8 mouse cellular contexts compared by ENCODE assay signal in the genomic region with DNA sequence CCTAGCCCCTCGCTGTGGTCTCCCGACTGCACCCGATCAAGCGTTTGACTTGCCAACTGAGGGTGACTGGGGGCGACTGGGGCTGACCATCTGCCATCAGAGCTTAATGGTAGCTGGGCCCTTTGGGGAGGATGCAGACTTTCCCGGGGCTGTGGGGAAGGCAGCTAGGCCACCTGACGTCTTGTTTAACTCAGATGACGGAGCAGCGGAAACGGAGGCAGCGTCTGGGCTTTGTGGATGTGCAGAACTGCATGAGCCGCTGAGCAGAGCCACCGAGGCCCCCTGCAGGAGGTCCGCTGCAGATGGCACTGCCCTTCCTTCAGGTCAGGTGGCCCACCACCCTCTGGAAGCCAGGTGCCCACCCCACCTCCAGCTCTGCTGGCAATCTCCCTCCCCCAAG. TPM values are rescaled to one million over a fixed set of nuclear protein-coding genes. Genes with fewer than 3 reads are reported as not detected.
DNase-seq lines count a peak whose midpoint lies in the region; ATAC-seq lines count a peak whose summit lies in the region.

No protein-coding gene starts in this region.

- H3K9ac ChIP-seq in hindbrain, embryonic 11.5 days (ENCODE audit: low read depth, low read length) = no peak overlapping the region
- peak overlapping the region; percentile 40; the same call in 1 of the 2 replicates for H3K9ac ChIP-seq in embryonic facial prominence, embryonic 13.5 days
- H3K9ac ChIP-seq in limb, embryonic 12.5 days (replicated peaks) = no peak overlapping the region

- H3K27me3 ChIP-seq in hindbrain, embryonic 10.5 days (ENCODE audit: insufficient read depth, poor library complexity, severe bottlenecking) = peaks cover 7% of the 10 kb centered on the region; the same call in 1 of the 2 replicates
- H3K27me3 ChIP-seq in hindbrain, embryonic 11.5 days (ENCODE audit: control insufficient read depth, insufficient read depth, low read length) = no peaks in the 10 kb centered on the region
- no peaks in the 10 kb centered on the region for H3K27me3 ChIP-seq in embryonic facial prominence, embryonic 13.5 days
- no peaks in the 10 kb centered on the region for H3K27me3 ChIP-seq in limb, embryonic 12.5 days

- H3K36me3 ChIP-seq in hindbrain, embryonic 10.5 days = peaks cover 57% of the 10 kb centered on the region
- 0 out of 2 replicates have a peak, but pooled peaks cover 5% of the 10 kb centered on the region for H3K36me3 ChIP-seq in hindbrain, embryonic 11.5 days (ENCODE audit: control insufficient read depth, insufficient read depth, low read length)
- H3K36me3 ChIP-seq in embryonic facial prominence, embryonic 13.5 days = peaks cover 80% of the 10 kb centered on the region
- H3K36me3 ChIP-seq in limb, embryonic 12.5 days = peaks cover 80% of the 10 kb centered on the region

- H3K27ac ChIP-seq in hindbrain, embryonic 10.5 days = peak overlapping the region; percentile 64
- H3K27ac ChIP-seq in hindbrain, embryonic 11.5 days (ENCODE audit: low read depth, low read length) = no peak overlapping the region
- H3K27ac ChIP-seq in embryonic facial prominence, embryonic 13.5 days = no peak overlapping the region; the same call in 1 of the 2 replicates
- peak overlapping the region; percentile 35; the same call in 1 of the 2 replicates for H3K27ac ChIP-seq in limb, embryonic 12.5 days

- 39% methylated on average over 14 of the region's 14 CpGs for WGBS in hindbrain, embryonic 10.5 days
- 38% methylated on average over 14 of the region's 14 CpGs for WGBS in hindbrain, embryonic 11.5 days
- 53% methylated on average over 14 of the region's 14 CpGs for WGBS in embryonic facial prominence, embryonic 13.5 days
- 48% methylated on average over 14 of the region's 14 CpGs for WGBS in limb, embryonic 12.5 days

- no peak overlapping the region for H3K4me2 ChIP-seq in hindbrain, embryonic 11.5 days (replicated peaks; ENCODE audit: low read depth, low read length)
- H3K4me2 ChIP-seq in embryonic facial prominence, embryonic 13.5 days = no peak overlapping the region
- H3K4me2 ChIP-seq in limb, embryonic 12.5 days = no peak overlapping the region

- peaks cover 41% of the 10 kb centered on the region for H3K4me1 ChIP-seq in hindbrain, embryonic 10.5 days (replicated peaks)
- peaks cover 7% of the 10 kb centered on the region; the same call in 1 of the 2 replicates for H3K4me1 ChIP-seq in hindbrain, embryonic 11.5 days (replicated peaks; ENCODE audit: control insufficient read depth, insufficient read depth, low read length)
- peaks cover 18% of the 10 kb centered on the region for H3K4me1 ChIP-seq in embryonic facial prominence, embryonic 13.5 days
- peaks cover 35% of the 10 kb centered on the region for H3K4me1 ChIP-seq in limb, embryonic 12.5 days (replicated peaks)

- no peak for DNase-seq in hindbrain, embryonic 10.5 days (ENCODE audit: low spot score)
- DNase-seq in hindbrain, embryonic 11.5 days (ENCODE audit: low spot score) = no peak
- DNase-seq in 3134 (ENCODE audit: extremely low read depth, insufficient read length, low spot score) = peak; percentile 29
- DNase-seq in testis, postnatal 10 days (ENCODE audit: low spot score) = no peak
- no peak for DNase-seq in adrenal gland, postnatal 14 days
- DNase-seq in heart, adult 9 months (ENCODE audit: low spot score in 2 of 2) = no peak

- no peak for ATAC-seq in hindbrain, embryonic 11.5 days (ENCODE audit: low FRiP score)
- ATAC-seq in embryonic facial prominence, embryonic 13.5 days (ENCODE audit: insufficient number of reproducible peaks, insufficient read depth, low FRiP score, low TSS enrichment, low read depth) = no peak
- ATAC-seq in limb, embryonic 12.5 days (ENCODE audit: insufficient number of reproducible peaks, insufficient read depth, low FRiP score, low TSS enrichment, low read depth) = no peak

- H3K4me3 ChIP-seq in hindbrain, embryonic 10.5 days = no peak overlapping the region
- H3K4me3 ChIP-seq in hindbrain, embryonic 11.5 days (ENCODE audit: low read depth, low read length) = no peak overlapping the region
- no peak overlapping the region for H3K4me3 ChIP-seq in embryonic facial prominence, embryonic 13.5 days
- no peak overlapping the region for H3K4me3 ChIP-seq in limb, embryonic 12.5 days (replicated peaks)

- 0 out of 2 replicates have a peak, but pooled peaks cover 9% of the 10 kb centered on the region for H3K9me3 ChIP-seq in hindbrain, embryonic 10.5 days
- H3K9me3 ChIP-seq in hindbrain, embryonic 11.5 days (ENCODE audit: control insufficient read depth, low read length) = no peaks in the 10 kb centered on the region
- no peaks in the 10 kb centered on the region for H3K9me3 ChIP-seq in embryonic facial prominence, embryonic 13.5 days
- 0 out of 2 replicates have a peak, but pooled peaks cover 3% of the 10 kb centered on the region for H3K9me3 ChIP-seq in limb, embryonic 12.5 days

RNA-seq across cellular contexts. Expression of a gene that starts 12.4 kb away (rescaled TPM):
- 395 and 442 TPM in 2 replicates for polyA plus RNA-seq in hindbrain, embryonic 10.5 days (2016; fragmentation: Nextera tagmentation; extraction: Ambion mirVana)
- 326 and 345 TPM in 2 replicates for polyA plus RNA-seq in hindbrain, embryonic 11.5 days (2014; fragmentation: Nextera tagmentation; extraction: Ambion mirVana)
- 328 and 350 TPM in 2 replicates for polyA plus RNA-seq in embryonic facial prominence, embryonic 13.5 days (2015; fragmentation: Nextera tagmentation; extraction: Ambion mirVana)
- polyA plus RNA-seq in limb, embryonic 12.5 days (2016; fragmentation: Nextera tagmentation; extraction: Ambion mirVana) = 350 and 361 TPM in 2 replicates
- 162 and 182 TPM in 2 replicates for total RNA-seq in adrenal gland, postnatal 14 days (2021)

RNA-seq across cellular contexts. Expression of a gene that starts 46.3 kb away (rescaled TPM):
- 0.06 and 0.31 TPM in 2 replicates for polyA plus RNA-seq in hindbrain, embryonic 10.5 days (2016; fragmentation: Nextera tagmentation; extraction: Ambion mirVana)
- 0.23 and 0.49 TPM in 2 replicates for polyA plus RNA-seq in hindbrain, embryonic 11.5 days (2014; fragmentation: Nextera tagmentation; extraction: Ambion mirVana)
- polyA plus RNA-seq in embryonic facial prominence, embryonic 13.5 days (2015; fragmentation: Nextera tagmentation; extraction: Ambion mirVana) = 0.40 and 0.42 TPM in 2 replicates
- 0.20 and 0.45 TPM in 2 replicates for polyA plus RNA-seq in limb, embryonic 12.5 days (2016; fragmentation: Nextera tagmentation; extraction: Ambion mirVana)
- 0.53 and 0.56 TPM in 2 replicates for total RNA-seq in adrenal gland, postnatal 14 days (2021)

Comparison
In these comparisons a context has a peak if more than half of its experiments do, and no peak if none do; other contexts are left out.
1. H3K27ac ChIP-seq: peak in hindbrain, embryonic 10.5 days (single experiment) and limb, embryonic 12.5 days (single experiment); none in hindbrain, embryonic 11.5 days (single experiment) and embryonic facial prominence, embryonic 13.5 days (single experiment).